Mouse (Mus musculus): ENCODE data around the gene Sgca.
"Not testable (repeated sequence)": the region's sequence is repeated elsewhere in the genome, so short reads cannot be mapped to it uniquely, and the experiment has no call there.

Sgca gene

GRCm38 (mm10) chr11:94976199-94976598, at the start of gene Sgca:
Sgca (minus strand) TSS chr11:94976327.
- no peak for DNase-seq (ENCODE audit: low spot score)

- no peak for DNase-seq (ENCODE audit: low spot score)
These were observed 49.3 kb upstream of the Sgca start for GRCm38 (mm10) chr11:95025227-95026012.

- no peak for DNase-seq (ENCODE audit: low spot score)
These were observed 48.5 kb upstream of the Sgca start for GRCm38 (mm10) chr11:95024439-95025184.

GRCm38 (mm10) chr11:95023481-95023880, 47.4 kb upstream of the Sgca start:
- no peak for DNase-seq (ENCODE audit: low spot score)

- DNase-seq (ENCODE audit: low spot score) = no peak
These were observed 46.3 kb upstream of the Sgca start for GRCm38 (mm10) chr11:95022237-95022992.

- no peak for DNase-seq (ENCODE audit: low spot score)
These were observed 39.4 kb upstream of the Sgca start for GRCm38 (mm10) chr11:95015484-95015883.

GRCm38 (mm10) chr11:95012487-95012886, 36.4 kb upstream of the Sgca start:
- no peak for DNase-seq (ENCODE audit: low spot score)

GRCm38 (mm10) chr11:95012075-95012474, 35.9 kb upstream of the Sgca start:
- no peak for DNase-seq (ENCODE audit: low spot score)

GRCm38 (mm10) chr11:95011416-95011815, 35.3 kb upstream of the Sgca start:
- no peak for DNase-seq (ENCODE audit: low spot score)

GRCm38 (mm10) chr11:95010841-95011403, 34.8 kb upstream of the Sgca start:
- DNase-seq (ENCODE audit: low spot score) = not testable (repeated sequence)

GRCm38 (mm10) chr11:95010141-95010739, 34.1 kb upstream of the Sgca start:
- DNase-seq (ENCODE audit: low spot score) = no peak

- no peak for DNase-seq (ENCODE audit: low spot score)
These were observed 33.5 kb upstream of the Sgca start, which contains the start of gene Samd14 for GRCm38 (mm10) chr11:95009629-95010014. Samd14 (plus strand) TSS chr11:95009879.

- DNase-seq (ENCODE audit: low spot score) = no peak
These were observed 32.8 kb upstream of the Sgca start for GRCm38 (mm10) chr11:95008661-95009628.

GRCm38 (mm10) chr11:95007418-95007817, 31.3 kb upstream of the Sgca start:
- no peak for DNase-seq (ENCODE audit: low spot score)

GRCm38 (mm10) chr11:95006525-95007219, 30.5 kb upstream of the Sgca start:
- DNase-seq (ENCODE audit: low spot score) = no peak

GRCm38 (mm10) chr11:95006038-95006437, 29.9 kb upstream of the Sgca start:
- DNase-seq (ENCODE audit: low spot score) = no peak

GRCm38 (mm10) chr11:95004937-95005198, 28.7 kb upstream of the Sgca start:
- DNase-seq (ENCODE audit: low spot score) = no peak

- no peak for DNase-seq (ENCODE audit: low spot score)
These were observed 28.2 kb upstream of the Sgca start for GRCm38 (mm10) chr11:95004136-95004936.

- no peak for DNase-seq (ENCODE audit: low spot score)
These were observed 26.6 kb upstream of the Sgca start for GRCm38 (mm10) chr11:95002705-95003104.

Measured in ovary, postnatal 10 days (tissue).